Mouse (Mus musculus) forebrain, embryonic 11.5 days (tissue): ENCODE measurements at regions not wholly inside any gene's neighbourhood (a gene's known extent, or its start where the extent isn't known, plus 50 kb on each side); places are given as distances from the start of the nearest gene placed in this dataset.
"Not testable (repeated sequence)": the region's sequence is repeated elsewhere in the genome, so short reads cannot be mapped to it uniquely, and the experiment has no call there.

ENCODE experiments used
- ATAC-seq: fragments of 200-750 bp; cut with Nextera tagmentation; replicated peaks from 2 replicates; pipeline ENCODE4 v1.8.0; 2017; ENCODE audit warnings: moderate TSS enrichment; ENCODE audit not compliant: low FRiP score
- DNase-seq: peaks from one replicate; pipeline ENCODE4 v3.0.0-alpha.2; 2017; ENCODE audit warnings: low spot score
- H3K27ac ChIP-seq: fragments of 300-500 bp; sonication (generic); 2 replicates; pipeline ENCODE4 v1.5.1; 2014; ENCODE audit warnings: low read depth, low read length
- H3K27me3 ChIP-seq: fragments of 300-500 bp; sonication (generic); 2 replicates; pipeline ENCODE4 v1.6.1; 2014; ENCODE audit warnings: mild to moderate bottlenecking, low read length, mixed read lengths; ENCODE audit not compliant: control insufficient read depth, insufficient read depth
- H3K36me3 ChIP-seq: fragments of 300-500 bp; sonication (generic); 2 replicates; pipeline ENCODE4 v1.6.1; 2014; ENCODE audit warnings: mild to moderate bottlenecking, low read length, moderate library complexity, mixed read lengths; ENCODE audit not compliant: control insufficient read depth, insufficient read depth
- H3K4me1 ChIP-seq: fragments of 300-500 bp; sonication (generic); replicated peaks from 2 replicates; pipeline ENCODE4 v1.6.1; 2014; ENCODE audit warnings: low read length, mixed read lengths; ENCODE audit not compliant: control insufficient read depth, insufficient read depth
- H3K4me2 ChIP-seq: fragments of 300-500 bp; sonication (generic); 2 replicates; pipeline ENCODE4 v1.6.1; 2014; ENCODE audit warnings: low read depth, mild to moderate bottlenecking, low read length, moderate library complexity, mixed read lengths; ENCODE audit not compliant: severe bottlenecking
- H3K4me3 ChIP-seq: fragments of 300-500 bp; sonication (generic); 2 replicates; pipeline ENCODE4 v1.5.1; 2014; ENCODE audit warnings: low read depth, low read length
- H3K9ac ChIP-seq: fragments of 300-500 bp; sonication (generic); 2 replicates; pipeline ENCODE4 v1.6.1; 2014; ENCODE audit warnings: low read length
- H3K9me3 ChIP-seq: fragments of 300-500 bp; sonication (generic); 2 replicates; pipeline ENCODE4 v1.6.1; 2016; ENCODE audit warnings: low read length, mixed read lengths; ENCODE audit not compliant: control insufficient read depth
- WGBS: fragments of 180-500 bp; shearing (Covaris S2); extraction: QIAGEN DNeasy Blood & Tissue Kit; methylation state at CpG from one replicate; pipeline ENCODE4 v1.1.7; 2014; 5-methylcytosine and 5-hydroxymethylcytosine counted together

DNA sequence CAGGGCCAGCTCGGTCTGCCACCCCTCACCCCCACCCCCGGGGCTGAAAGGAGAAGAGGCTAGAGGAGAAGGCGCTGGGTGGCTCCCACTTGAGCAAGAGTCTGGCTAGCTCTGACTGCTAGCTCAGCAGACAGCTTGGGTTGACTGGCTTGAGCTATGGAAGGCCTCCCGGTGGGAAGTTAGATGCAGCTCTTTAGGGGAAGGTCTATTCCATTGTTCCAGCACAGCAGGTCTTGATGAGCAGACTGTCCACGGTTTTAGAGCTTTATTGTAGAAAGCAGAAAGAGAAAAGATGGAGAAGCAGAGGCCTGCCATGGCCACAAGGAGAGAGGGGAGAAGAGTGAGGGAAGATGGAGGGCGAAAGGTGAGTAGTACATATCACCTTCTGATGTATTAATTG is 190.9 kb upstream of the Col8a1 start:
- no peak overlapping the region for H3K4me3 ChIP-seq
- no peaks in the 10 kb centered on the region for H3K27me3 ChIP-seq
- no peak overlapping the region for H3K9ac ChIP-seq
- DNase-seq: no peak
- H3K36me3 ChIP-seq: no peaks in the 10 kb centered on the region
- no peak overlapping the region for H3K4me2 ChIP-seq
- no peaks in the 10 kb centered on the region for H3K4me1 ChIP-seq
- H3K27ac ChIP-seq: no peak overlapping the region
- WGBS: 27% methylated on average over 6 of the region's 6 CpGs
- no peaks in the 10 kb centered on the region for H3K9me3 ChIP-seq
- ATAC-seq: no peak

DNA sequence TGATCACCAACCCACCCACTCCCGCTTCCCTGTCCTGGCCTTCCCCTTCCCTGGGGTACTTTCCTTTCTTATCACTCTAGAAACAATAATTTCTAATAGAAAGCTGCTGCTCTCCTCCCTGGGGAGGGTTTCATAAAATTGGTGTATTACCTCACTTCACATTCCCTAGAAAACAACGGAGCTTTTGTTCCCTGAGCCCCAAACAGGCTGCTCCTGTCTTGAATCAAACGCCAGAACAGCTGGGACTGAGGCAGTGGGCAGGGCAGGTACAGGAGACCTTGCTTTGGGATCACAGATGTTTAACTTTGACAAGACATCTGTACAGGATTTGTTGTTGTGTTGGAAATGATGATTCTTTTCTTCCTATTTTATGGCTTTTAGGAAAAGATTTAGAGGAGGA is 192.8 kb upstream of the Col8a1 start:
- no peaks in the 10 kb centered on the region for H3K36me3 ChIP-seq
- H3K4me2 ChIP-seq: no peak overlapping the region
- DNase-seq: no peak
- H3K27ac ChIP-seq: no peak overlapping the region
- ATAC-seq: no peak
- WGBS: 43% methylated on average over 3 of the region's 3 CpGs
- H3K27me3 ChIP-seq: no peaks in the 10 kb centered on the region
- no peak overlapping the region for H3K4me3 ChIP-seq
- H3K4me1 ChIP-seq: no peaks in the 10 kb centered on the region
- H3K9ac ChIP-seq: no peak overlapping the region
- no peaks in the 10 kb centered on the region for H3K9me3 ChIP-seq

DNA sequence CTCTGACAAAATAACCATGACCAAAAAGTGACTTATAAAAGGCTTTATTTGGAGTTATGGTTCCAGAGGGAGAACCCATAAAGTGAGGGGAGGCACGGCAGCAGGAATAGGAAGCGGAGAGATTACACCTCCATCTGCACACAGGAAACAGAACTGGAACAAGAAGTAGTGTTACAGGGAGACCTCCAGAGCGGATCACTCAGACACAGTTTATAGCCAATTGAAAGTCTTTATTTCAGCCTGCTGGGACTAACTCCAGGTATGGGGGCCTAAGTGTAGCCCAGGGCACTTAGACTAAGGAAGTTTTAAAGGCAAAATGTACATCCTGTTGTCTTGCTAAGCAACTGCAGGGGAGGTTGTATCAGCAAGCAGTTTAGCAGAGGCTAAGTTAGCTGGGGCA is 195.1 kb upstream of the Col8a1 start:
- Histone ChIP-seq H3K36me3 (no peaks in the 10 kb centered on the region), H3K27ac (no peak overlapping the region), H3K27me3 (no peaks in the 10 kb centered on the region), H3K9ac (no peak overlapping the region), H3K4me1 (no peaks in the 10 kb centered on the region), H3K4me3 (no peak overlapping the region), H3K4me2 (no peak overlapping the region), H3K9me3 (no peaks in the 10 kb centered on the region)
- 95% methylated on average over 3 of the region's 3 CpGs for WGBS
- ATAC-seq: no peak
- no peak for DNase-seq

DNA sequence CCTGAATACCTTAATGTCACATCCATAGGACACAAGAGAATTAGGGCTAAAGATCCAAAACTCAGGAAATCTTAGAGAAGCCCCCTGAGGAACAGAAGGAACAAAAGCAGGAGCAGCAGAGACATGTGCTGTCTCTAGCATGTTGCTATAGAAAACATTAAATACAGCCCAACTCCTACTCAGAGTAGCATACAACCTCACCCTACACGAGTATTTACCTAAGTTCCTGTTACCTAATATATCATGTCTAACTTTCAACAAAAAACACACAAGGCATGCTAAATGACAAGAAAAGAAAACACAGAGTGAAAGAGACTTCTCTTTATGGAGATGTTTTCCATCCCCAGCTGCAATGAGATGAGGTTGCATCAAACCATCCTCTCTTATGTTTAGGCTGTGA is 216.4 kb upstream of the Col8a1 start:
- Histone ChIP-seq H3K4me2 (no peak overlapping the region), H3K9me3 (no peaks in the 10 kb centered on the region), H3K9ac (no peak overlapping the region), H3K4me1 (no peaks in the 10 kb centered on the region), H3K27ac (no peak overlapping the region), H3K27me3 (no peaks in the 10 kb centered on the region), H3K36me3 (no peaks in the 10 kb centered on the region), H3K4me3 (no peak overlapping the region)
- no peak for DNase-seq
- 84% methylated on average over 1 of the region's 1 CpGs for WGBS
- no peak for ATAC-seq

DNA sequence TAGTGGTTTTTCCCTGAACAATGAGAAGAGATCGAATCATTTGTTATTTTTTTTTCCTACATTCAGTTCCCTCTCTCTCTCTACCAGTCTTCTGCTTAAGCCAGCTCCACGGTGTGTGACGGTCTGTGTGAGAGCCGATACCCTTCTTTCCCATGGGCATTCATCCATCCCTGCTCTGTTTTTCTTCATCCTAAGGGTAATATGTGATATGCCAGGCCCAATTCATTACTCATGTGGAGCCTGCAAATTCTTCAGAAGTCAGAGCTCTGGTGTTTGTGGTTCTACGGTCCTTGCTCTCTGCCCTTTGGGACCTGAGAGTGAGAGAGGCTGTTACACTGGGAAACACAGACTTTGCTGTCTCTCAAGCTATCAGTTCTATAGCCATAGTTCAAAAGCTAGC is 229.6 kb upstream of the Col8a1 start:
- H3K27ac ChIP-seq: no peak overlapping the region
- DNase-seq (no peak), ATAC-seq (no peak)
- H3K4me2 ChIP-seq: no peak overlapping the region
- no peak overlapping the region for H3K9ac ChIP-seq
- 80% methylated on average over 5 of the region's 5 CpGs for WGBS
- H3K9me3 ChIP-seq: no peaks in the 10 kb centered on the region
- no peak overlapping the region for H3K4me3 ChIP-seq
- H3K27me3 ChIP-seq: no peaks in the 10 kb centered on the region
- no peaks in the 10 kb centered on the region for H3K4me1 ChIP-seq
- H3K36me3 ChIP-seq: no peaks in the 10 kb centered on the region

DNA sequence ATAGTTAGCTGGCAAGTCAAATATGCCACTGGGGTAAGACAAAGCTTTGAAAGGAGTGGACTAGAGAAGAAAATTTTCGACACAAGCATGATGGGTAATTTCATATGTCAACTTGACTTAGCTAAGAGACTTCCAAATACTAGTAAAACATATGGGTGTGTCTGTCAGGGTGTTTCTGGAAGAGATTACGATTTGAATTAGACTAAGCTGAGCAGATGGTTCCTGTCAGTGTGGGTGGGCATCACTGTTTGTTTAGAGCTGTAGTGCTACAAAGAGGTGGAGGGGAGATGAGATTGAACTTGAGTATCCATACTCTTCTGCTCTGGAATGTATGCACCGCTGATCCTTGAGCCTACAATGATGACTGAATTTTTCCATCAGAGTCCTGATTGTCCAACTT is 251.2 kb upstream of the Col8a1 start:
- DNase-seq (no peak), ATAC-seq (no peak)
- Histone ChIP-seq H3K4me3 (no peak overlapping the region), H3K4me2 (no peak overlapping the region), H3K9ac (no peak overlapping the region), H3K4me1 (no peaks in the 10 kb centered on the region), H3K9me3 (no peaks in the 10 kb centered on the region), H3K36me3 (no peaks in the 10 kb centered on the region), H3K27ac (no peak overlapping the region), H3K27me3 (no peaks in the 10 kb centered on the region)
- 83% methylated on average over 3 of the region's 3 CpGs for WGBS

DNA sequence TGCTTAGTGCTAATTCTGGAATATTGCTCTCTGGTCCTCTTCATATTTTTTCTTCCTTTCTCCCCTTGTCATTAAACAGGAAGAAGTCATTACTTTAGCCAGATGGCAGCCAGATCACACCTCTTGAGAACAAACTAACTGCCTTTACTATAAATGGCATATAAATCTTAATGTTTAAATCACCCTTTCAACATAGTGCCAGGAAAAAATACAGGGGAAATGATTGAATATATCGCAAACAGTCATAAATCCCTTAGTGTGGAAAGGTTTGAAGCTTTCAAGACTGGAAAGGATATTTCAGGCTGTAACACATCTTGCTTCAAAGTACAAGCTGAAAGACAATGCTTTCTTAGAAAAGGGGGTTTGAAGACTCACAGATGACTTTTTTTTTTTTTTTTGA is 259.0 kb upstream of the Col8a1 start:
- Histone ChIP-seq H3K4me2 (no peak overlapping the region), H3K4me3 (no peak overlapping the region), H3K27ac (no peak overlapping the region), H3K9me3 (no peaks in the 10 kb centered on the region), H3K36me3 (no peaks in the 10 kb centered on the region), H3K27me3 (no peaks in the 10 kb centered on the region), H3K9ac (no peak overlapping the region), H3K4me1 (no peaks in the 10 kb centered on the region)
- no peak for DNase-seq
- 90% methylated on average over 1 of the region's 1 CpGs for WGBS
- no peak for ATAC-seq

DNA sequence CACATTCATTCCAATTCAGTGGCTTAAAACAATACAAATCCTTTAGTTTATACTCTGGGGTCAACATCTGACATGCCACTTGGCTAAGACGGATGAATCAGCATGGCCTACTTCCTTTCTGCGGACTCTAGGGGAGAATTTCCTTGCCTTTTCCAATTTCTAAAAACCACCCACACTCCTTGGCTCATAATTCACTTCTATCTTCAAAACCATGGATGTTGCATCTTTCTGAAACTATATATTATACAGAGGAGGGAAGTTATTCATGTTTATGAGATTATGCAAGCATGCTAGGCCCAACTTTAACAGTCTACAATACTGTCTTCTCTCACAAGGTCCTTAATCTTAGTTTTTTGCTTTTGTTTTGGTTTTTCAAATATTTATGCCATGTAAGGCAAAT is 273.0 kb upstream of the Col8a1 start:
- H3K4me3 ChIP-seq: no peak overlapping the region
- ATAC-seq (no peak), DNase-seq (no peak)
- no peak overlapping the region for H3K27ac ChIP-seq
- H3K9me3 ChIP-seq: no peaks in the 10 kb centered on the region
- H3K36me3 ChIP-seq: no peaks in the 10 kb centered on the region
- H3K9ac ChIP-seq: no peak overlapping the region
- 84% methylated on average over 2 of the region's 2 CpGs for WGBS
- H3K4me1 ChIP-seq: no peaks in the 10 kb centered on the region
- H3K27me3 ChIP-seq: no peaks in the 10 kb centered on the region
- no peak overlapping the region for H3K4me2 ChIP-seq

DNA sequence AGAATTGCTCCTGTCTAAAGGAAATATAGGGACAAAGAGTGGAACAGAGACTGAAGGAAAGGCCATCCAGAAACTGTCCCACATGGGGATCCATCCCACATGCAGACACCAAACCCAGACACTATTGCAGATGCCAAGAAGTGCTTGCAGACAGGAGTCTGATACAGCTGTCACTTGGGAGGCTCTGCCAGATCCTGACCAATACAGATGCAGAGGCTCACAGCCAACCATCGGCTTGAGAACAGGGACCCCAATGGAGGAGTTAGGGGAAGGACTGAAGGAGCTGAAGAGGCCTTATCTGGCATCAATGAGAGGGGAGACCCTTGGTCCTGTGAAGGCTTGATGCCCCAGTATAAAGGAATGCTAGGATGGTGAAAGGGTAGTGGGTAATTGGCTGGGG is 274.0 kb upstream of the Col8a1 start:
- DNase-seq, H3K36me3 ChIP-seq: not testable (repeated sequence)

More for the DNA sequence above, 274.0 kb upstream of the Col8a1 start:
- WGBS: 88% methylated on average over 1 of the region's 1 CpGs
- H3K9ac ChIP-seq, H3K27me3 ChIP-seq, H3K9me3 ChIP-seq, ATAC-seq, H3K4me3 ChIP-seq, H3K27ac ChIP-seq, H3K4me2 ChIP-seq, H3K4me1 ChIP-seq: not testable (repeated sequence)
